ENCODE assay signal across 10 mouse cellular contexts in genomic region chr14:24865579-24866230, GRCm38 (mm10).
DNase-seq lines count a peak whose midpoint lies in the region; ATAC-seq and TF ChIP-seq lines count a peak whose summit lies in the region.
"Had no signal": no experiment of that assay in that cellular context is flagged by ENCODE, and none has a peak within 500 bp of the region (broad histone marks: within the 10 kb centered on the region; RNA-seq: fewer than 3 reads in every experiment).

No protein-coding gene starts in this region.

- no peak overlapping the region for H3K4me3 ChIP-seq in hindbrain, embryonic 14.5 days (replicated peaks; ENCODE audit: low read length)
- H3K4me3 ChIP-seq in hindbrain, embryonic 11.5 days (ENCODE audit: low read depth, low read length): no peak overlapping the region
- no peak overlapping the region for H3K4me3 ChIP-seq in hindbrain, postnatal 0 days (ENCODE audit: low read length)
- H3K4me3 ChIP-seq: erythroblast, embryonic 14.5 days had no signal

- no peaks in the 10 kb centered on the region for H3K9me3 ChIP-seq in hindbrain, embryonic 14.5 days (ENCODE audit: control insufficient read depth, low read length)
- no peaks in the 10 kb centered on the region for H3K9me3 ChIP-seq in hindbrain, embryonic 11.5 days (ENCODE audit: control insufficient read depth, low read length)
- no peaks in the 10 kb centered on the region for H3K9me3 ChIP-seq in hindbrain, postnatal 0 days (ENCODE audit: low read length)

- H3K27ac ChIP-seq in hindbrain, embryonic 14.5 days: no peak overlapping the region
- H3K27ac ChIP-seq in hindbrain, embryonic 11.5 days (ENCODE audit: low read depth, low read length): no peak overlapping the region
- H3K27ac ChIP-seq in hindbrain, postnatal 0 days: peak overlapping the region; percentile 41; the same call in 1 of the 2 replicates
- H3K27ac ChIP-seq: liver, embryonic 14.5 days had no signal

- ATAC-seq in hindbrain, embryonic 14.5 days (ENCODE audit: low FRiP score): 0 out of 2 replicates have a peak, but pooled peaks have one; percentile 11
- ATAC-seq in hindbrain, embryonic 11.5 days (ENCODE audit: low FRiP score): no peak
- ATAC-seq in hindbrain, postnatal 0 days: peak; percentile 76; the same call in 1 of the 2 replicates
- ATAC-seq in megakaryocyte progenitor cell, adult 5-6 weeks (replicated peaks; ENCODE audit: poor library complexity): no peak

- TF ChIP-seq CTCF in hindbrain, postnatal 0 days (IDR thresholded peaks at IDR 0.05; ENCODE audit: low read depth): no peak

- no peaks in the 10 kb centered on the region; the same call in 1 of the 2 replicates for H3K4me1 ChIP-seq in hindbrain, embryonic 14.5 days (replicated peaks; ENCODE audit: control insufficient read depth, insufficient read depth, low read length)
- no peaks in the 10 kb centered on the region for H3K4me1 ChIP-seq in hindbrain, embryonic 11.5 days (replicated peaks; ENCODE audit: control insufficient read depth, insufficient read depth, low read length)
- no peaks in the 10 kb centered on the region for H3K4me1 ChIP-seq in hindbrain, postnatal 0 days (ENCODE audit: insufficient read depth, low read length)

- 80% methylated on average over 6 of the region's 6 CpGs for WGBS in hindbrain, embryonic 14.5 days
- WGBS in hindbrain, embryonic 11.5 days: 91% methylated on average over 6 of the region's 6 CpGs
- 55% methylated on average over 6 of the region's 6 CpGs for WGBS in hindbrain, postnatal 0 days

- no peak overlapping the region for H3K4me2 ChIP-seq in hindbrain, embryonic 14.5 days (replicated peaks)
- no peak overlapping the region for H3K4me2 ChIP-seq in hindbrain, embryonic 11.5 days (replicated peaks; ENCODE audit: low read depth, low read length)
- H3K4me2 ChIP-seq in hindbrain, postnatal 0 days (ENCODE audit: low read depth, low read length): no peak overlapping the region

- H3K27me3 ChIP-seq in hindbrain, embryonic 14.5 days (ENCODE audit: control insufficient read depth, insufficient read depth, low read length): no peaks in the 10 kb centered on the region
- no peaks in the 10 kb centered on the region for H3K27me3 ChIP-seq in hindbrain, embryonic 11.5 days (ENCODE audit: control insufficient read depth, insufficient read depth, low read length)
- no peaks in the 10 kb centered on the region for H3K27me3 ChIP-seq in hindbrain, postnatal 0 days (ENCODE audit: insufficient read depth, low read length)

- no peak for DNase-seq in hindbrain, embryonic 14.5 days (ENCODE audit: low spot score)
- no peak for DNase-seq in hindbrain, embryonic 11.5 days (ENCODE audit: low spot score)
- peak; percentile 24 for DNase-seq in urinary bladder, postnatal 14 days (ENCODE audit: low spot score)
- DNase-seq in urinary bladder, postnatal 25 days (ENCODE audit: low spot score): no peak
- DNase-seq in hindbrain, postnatal 0 days (ENCODE audit: low spot score): peak; percentile 58
- DNase-seq in thymus, adult 18-20 months: no peak
- DNase-seq: cerebellum, adult 18-20 months had no signal

- H3K9ac ChIP-seq in hindbrain, embryonic 14.5 days: no peak overlapping the region
- H3K9ac ChIP-seq in hindbrain, embryonic 11.5 days (ENCODE audit: low read depth, low read length): no peak overlapping the region
- no peak overlapping the region for H3K9ac ChIP-seq in hindbrain, postnatal 0 days (replicated peaks; ENCODE audit: low read length)
- H3K9ac ChIP-seq: liver, embryonic 14.5 days had no signal

- no peaks in the 10 kb centered on the region for H3K36me3 ChIP-seq in hindbrain, embryonic 14.5 days (replicated peaks; ENCODE audit: control insufficient read depth, insufficient read depth)
- H3K36me3 ChIP-seq in hindbrain, embryonic 11.5 days (ENCODE audit: control insufficient read depth, insufficient read depth, low read length): no peaks in the 10 kb centered on the region
- H3K36me3 ChIP-seq in hindbrain, postnatal 0 days (ENCODE audit: insufficient read depth, low read length): no peaks in the 10 kb centered on the region

Comparison
In these comparisons a context has a peak if more than half of its experiments do, and no peak if none do; other contexts are left out.
1. ATAC-seq: peak in hindbrain, embryonic 14.5 days (single experiment) and hindbrain, postnatal 0 days (single experiment); none in hindbrain, embryonic 11.5 days (single experiment) and megakaryocyte progenitor cell, adult 5-6 weeks (single experiment).
2. DNase-seq: peak in urinary bladder, postnatal 14 days (single experiment) and hindbrain, postnatal 0 days (single experiment); none in hindbrain, embryonic 14.5 days (single experiment), hindbrain, embryonic 11.5 days (single experiment), urinary bladder, postnatal 25 days (single experiment) and thymus, adult 18-20 months (0 of 2).